Mouse (Mus musculus): Measurements from ENCODE around the gene Pms2.

DNA sequence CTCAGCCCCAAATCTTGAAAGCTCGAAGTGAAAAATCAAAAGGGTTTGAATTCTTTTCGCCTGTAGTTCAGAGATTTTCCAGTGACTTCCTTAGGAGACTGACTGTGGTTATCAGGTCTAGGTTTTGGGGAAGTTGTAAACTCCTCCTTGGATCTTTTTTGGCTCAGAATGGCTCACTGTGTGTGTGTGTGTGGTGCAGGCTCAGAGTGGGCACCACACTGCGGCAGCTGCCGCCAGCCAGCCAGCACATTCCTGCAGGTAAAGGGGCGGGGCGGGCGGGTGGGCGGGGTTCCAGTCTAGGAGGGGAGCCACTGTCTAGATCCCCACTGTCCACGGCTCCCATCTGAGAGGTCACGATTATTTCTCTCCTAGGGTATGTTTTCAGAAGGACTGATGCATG is 31.8 kb downstream of the Pms2 start:
- TF ChIP-seq GATA1 (IDR thresholded peaks at IDR 0.05; ENCODE audit: borderline replicate concordance, low read length) (no peak), FLI1 (IDR thresholded peaks at IDR 0.05; ENCODE audit: low read length) (no peak)

Data from megakaryocyte, embryonic 14.5 days (primary cell).